Mouse (Mus musculus) right cerebral cortex, postnatal 14 days (tissue): ENCODE data around the gene Nsun3.

ENCODE experiments used
- DNase-seq: peaks from one replicate; pipeline ENCODE4 v3.0.0; 2022

Nsun3 gene

GRCm38 (mm10) chr16:62786621-62787331, at the start of gene Nsun3:
Gene Nsun3 (minus strand): TSS chr16:62786818.
- peak; percentile 89 for DNase-seq

- no peak for DNase-seq
Measured at GRCm38 (mm10) chr16:62834016-62834735, 47.6 kb upstream of the Nsun3 start.

- DNase-seq = peak; percentile 17
Measured at GRCm38 (mm10) chr16:62832481-62832880, 45.9 kb upstream of the Nsun3 start.

GRCm38 (mm10) chr16:62832027-62832426, 45.4 kb upstream of the Nsun3 start:
- DNase-seq = no peak

- no peak for DNase-seq
Measured at GRCm38 (mm10) chr16:62826156-62827001, 39.8 kb upstream of the Nsun3 start.

- DNase-seq = no peak
Measured at GRCm38 (mm10) chr16:62822472-62822871, 35.9 kb upstream of the Nsun3 start.

GRCm38 (mm10) chr16:62814491-62814890, 27.9 kb upstream of the Nsun3 start, which contains the start of gene Stx19:
Gene Stx19 (plus strand): TSS chr16:62814676.
- no peak for DNase-seq

GRCm38 (mm10) chr16:62813790-62814189, 27.2 kb upstream of the Nsun3 start:
- DNase-seq = no peak

GRCm38 (mm10) chr16:62810855-62811254, 24.2 kb upstream of the Nsun3 start:
- no peak for DNase-seq

- no peak for DNase-seq
Measured at GRCm38 (mm10) chr16:62807249-62807979, 20.8 kb upstream of the Nsun3 start.

- DNase-seq = no peak
Measured at GRCm38 (mm10) chr16:62804621-62805020, 18.0 kb upstream of the Nsun3 start.

- DNase-seq = no peak
Measured at GRCm38 (mm10) chr16:62799839-62800238, 13.2 kb upstream of the Nsun3 start.

- DNase-seq = no peak
Measured at GRCm38 (mm10) chr16:62799426-62799825, 12.8 kb upstream of the Nsun3 start.

- no peak for DNase-seq
Measured at GRCm38 (mm10) chr16:62798808-62799207, 12.2 kb upstream of the Nsun3 start.

- DNase-seq = no peak
Measured at GRCm38 (mm10) chr16:62796608-62797007, 10.0 kb upstream of the Nsun3 start.

GRCm38 (mm10) chr16:62782229-62782628, 4.4 kb downstream of the Nsun3 start:
- DNase-seq = no peak

GRCm38 (mm10) chr16:62778282-62778681, 8.3 kb downstream of the Nsun3 start:
- DNase-seq = no peak

- no peak for DNase-seq
Measured at GRCm38 (mm10) chr16:62776034-62776433, 10.6 kb downstream of the Nsun3 start.

- no peak for DNase-seq
Measured at GRCm38 (mm10) chr16:62773462-62773861, 13.2 kb downstream of the Nsun3 start.

GRCm38 (mm10) chr16:62758340-62758739, 28.3 kb downstream of the Nsun3 start:
- no peak for DNase-seq

GRCm38 (mm10) chr16:62755307-62755706, 31.3 kb downstream of the Nsun3 start:
- DNase-seq = no peak

- DNase-seq = no peak
Measured at GRCm38 (mm10) chr16:62753597-62753996, 33.0 kb downstream of the Nsun3 start.

- DNase-seq = no peak
Measured at GRCm38 (mm10) chr16:62753079-62753478, 33.5 kb downstream of the Nsun3 start.
